Mouse (Mus musculus) gastrocnemius, adult 8-10 months (tissue): ENCODE measurements at regions not wholly inside any gene's neighbourhood (a gene's known extent, or its start where the extent isn't known, plus 50 kb on each side); places are given as distances from the start of the nearest gene placed in this dataset.
"Not testable (repeated sequence)": the region's sequence is repeated elsewhere in the genome, so short reads cannot be mapped to it uniquely, and the experiment has no call there.

ENCODE experiments used
- DNase-seq, 2 experiments: peaks; one replicate each; pipeline ENCODE4 v3.0.0; 2022; ENCODE audit warnings: low spot score in 2 of 2

DNA sequence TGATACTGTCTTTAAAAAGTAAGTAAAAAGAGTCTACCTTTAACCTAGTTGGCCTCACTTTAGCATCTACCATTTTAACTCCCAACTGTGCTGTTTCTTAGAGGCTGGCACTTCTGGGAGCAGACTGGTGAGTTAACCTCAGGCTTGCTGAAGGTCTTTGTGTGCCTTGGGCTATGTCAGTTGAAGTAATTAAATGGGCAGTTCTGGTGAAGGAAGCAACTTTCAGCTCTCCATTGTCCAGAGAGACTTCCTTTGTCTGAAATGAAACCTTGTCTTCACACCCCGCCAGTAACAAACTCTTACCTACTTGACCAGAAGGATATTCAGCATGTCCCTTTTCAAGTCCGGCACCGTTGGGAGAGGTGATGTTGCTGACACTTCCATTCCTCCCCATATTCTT, 55.5 kb downstream of the Zfp281 start:
- DNase-seq, result no peak

DNA sequence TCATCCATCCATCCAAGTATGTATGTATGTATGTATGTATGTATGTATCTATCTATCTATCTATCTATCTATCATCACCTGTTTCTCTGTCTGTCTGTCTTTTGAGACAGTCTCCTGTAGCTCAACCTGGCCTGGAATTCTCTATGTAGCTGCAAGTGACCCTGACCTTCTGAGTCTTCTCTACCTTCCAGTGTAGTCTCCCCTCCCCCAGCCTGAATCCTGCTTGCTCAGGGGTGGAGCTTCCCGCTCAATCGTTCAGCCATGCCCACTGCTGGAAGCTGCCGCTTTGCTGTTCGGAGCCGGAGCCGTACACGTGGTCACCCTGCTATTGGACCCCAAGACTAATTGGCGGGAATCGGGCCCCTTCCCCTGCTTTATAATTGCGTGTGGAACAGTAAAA, 57.6 kb downstream of the Zfp281 start:
- not testable (repeated sequence) for DNase-seq

DNA sequence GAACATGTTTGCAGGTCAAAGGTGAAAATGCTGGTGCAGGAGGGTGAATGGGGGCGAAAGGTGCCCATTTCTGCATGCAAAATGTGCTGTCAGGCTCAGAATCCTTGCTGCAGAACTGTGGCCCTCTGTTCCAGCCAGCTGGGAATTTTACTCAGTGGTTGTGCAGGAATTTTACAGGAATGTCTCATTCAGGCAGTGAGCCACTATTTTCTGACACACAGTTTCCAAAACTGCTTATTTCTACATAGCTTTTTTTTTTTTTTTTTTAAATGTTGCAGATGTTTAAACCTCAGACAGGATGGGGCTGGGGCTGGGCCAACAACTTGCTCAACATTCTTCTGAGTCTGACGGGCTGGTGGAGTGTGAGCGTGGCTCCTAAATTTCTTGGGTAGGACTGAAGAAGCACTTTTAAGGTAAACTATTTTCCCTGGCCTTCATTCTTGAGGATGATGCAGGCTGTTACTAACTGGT, 58.4 kb downstream of the Zfp281 start:
- peak; percentile 70 to 79 for DNase-seq

DNA sequence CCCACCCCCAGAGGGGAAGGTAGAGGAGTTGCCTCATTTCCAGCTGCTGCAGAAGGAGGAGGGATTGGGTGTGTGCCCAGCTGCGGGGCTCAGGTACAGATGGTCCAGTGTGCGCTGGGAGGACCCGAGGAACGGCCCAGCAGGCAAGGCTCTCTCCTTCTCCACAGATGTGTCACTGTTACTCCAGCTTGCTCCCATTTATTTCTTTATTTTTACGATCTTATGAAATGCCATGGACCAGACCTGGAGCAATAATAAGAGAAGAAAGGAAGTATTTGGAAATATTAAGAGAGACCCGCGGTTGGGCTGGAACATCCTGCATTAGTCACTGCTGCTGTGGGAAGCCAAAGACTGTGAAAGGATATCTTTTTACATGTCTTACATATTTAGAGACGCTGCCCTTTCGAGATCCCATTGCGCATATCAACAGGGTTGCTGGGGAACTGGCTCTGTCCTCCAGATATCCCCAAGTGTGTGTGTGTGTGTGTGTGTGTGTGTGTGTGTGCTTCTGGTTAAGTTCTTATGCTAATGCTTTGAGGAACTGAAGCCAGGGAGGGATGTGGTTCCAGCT, 58.9 kb downstream of the Zfp281 start:
- peak; percentile 49 to 72 for DNase-seq

DNA sequence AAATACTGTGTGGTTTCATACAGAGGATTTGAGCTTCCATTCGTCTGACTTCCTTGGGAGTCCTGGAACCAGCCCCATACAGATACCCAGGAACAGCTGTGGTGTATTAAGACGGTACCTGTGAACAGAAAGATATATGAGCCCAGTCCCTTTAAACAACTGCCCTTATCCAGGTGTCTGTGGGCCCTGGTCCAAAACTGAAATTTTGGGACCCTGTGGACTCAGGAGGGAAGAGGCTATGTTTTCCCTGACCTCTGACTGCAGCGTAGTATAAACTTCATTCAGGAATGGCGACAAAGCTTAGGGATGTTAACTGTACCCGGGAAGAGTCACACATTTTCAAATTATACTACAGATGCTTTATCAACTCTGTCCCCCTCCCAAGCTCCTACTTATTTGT, 59.8 kb downstream of the Zfp281 start:
- DNase-seq, result no peak

DNA sequence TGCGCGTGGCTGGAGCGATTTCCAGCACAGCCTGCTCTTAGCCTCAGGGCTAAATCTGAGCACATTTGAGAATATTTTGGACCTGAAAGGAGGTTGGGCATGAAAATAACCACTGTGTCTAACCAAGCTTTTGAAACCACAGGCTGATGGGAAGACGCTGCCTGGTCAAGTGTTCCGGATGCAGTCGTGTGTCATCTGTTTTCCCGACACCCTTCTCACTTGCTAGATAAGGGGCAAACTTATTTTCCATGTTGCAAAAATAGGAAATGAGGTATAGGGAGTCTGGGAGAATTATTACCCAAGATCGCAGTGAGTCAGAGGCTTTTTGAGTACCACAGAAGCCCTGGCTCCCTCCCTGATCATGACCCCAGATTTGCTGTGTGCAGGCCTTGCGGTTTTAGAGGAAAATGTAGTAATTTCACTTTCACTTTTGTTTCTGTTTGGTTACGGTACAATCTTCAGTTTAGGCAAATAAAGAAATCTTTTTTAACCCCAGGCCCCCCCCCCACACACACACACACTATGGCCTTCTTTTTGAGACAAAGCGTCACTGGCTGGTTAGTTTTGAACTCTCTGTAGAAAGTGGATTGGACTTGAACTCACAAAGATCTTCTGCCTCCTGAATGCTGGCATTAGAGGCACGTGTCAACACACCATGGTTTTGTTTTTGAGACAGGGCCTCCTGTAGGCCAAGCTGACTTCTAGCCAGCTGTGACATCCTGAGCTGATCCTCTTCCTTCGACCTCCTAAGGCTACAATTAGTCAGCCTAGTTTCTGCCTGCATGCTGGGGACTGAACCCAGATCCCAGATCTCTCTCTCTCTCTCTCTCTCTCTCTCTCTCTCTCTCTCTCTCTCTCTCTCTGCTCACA, 60.7 kb downstream of the Zfp281 start:
- no peak for DNase-seq

DNA sequence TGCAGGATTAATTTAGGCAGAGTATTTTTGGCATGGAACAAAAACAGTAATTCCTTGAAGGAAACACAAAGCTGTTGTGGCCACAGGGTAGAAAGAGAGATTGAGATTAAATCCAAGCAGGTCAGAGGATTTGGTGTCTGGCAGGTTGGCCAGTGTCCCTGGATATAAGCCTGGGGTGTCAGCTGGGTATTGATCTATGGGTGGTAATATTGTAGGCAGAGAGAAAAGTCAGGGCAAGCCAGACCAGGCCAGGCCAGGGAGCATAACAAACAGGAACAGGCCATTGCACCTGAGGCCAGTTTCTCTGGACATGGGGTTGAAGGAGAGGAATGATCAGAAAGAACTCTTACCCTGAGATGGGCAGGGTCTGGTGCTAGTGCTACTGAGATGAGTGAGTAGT, 61.8 kb downstream of the Zfp281 start:
- DNase-seq, result no peak

DNA sequence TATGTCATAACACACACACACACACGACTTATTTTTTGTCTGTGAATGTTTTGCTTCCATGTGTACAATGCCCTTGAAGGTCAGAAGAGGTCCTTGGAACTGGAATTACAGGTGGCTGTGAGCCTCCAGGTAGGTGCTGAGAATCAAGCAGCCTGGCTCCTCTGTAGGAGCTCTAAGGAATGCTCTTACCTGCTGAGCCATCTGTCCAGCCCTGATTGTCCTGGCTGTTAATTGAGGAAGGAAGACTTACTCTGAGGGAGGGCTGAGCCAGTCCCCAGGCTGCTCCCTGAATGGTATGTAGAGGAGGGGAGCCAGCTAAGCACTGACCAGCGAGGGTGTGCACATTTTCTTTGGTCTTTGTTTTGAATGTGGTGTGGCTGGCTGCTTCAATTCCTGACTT, 65.4 kb downstream of the Zfp281 start:
- no peak for DNase-seq

DNA sequence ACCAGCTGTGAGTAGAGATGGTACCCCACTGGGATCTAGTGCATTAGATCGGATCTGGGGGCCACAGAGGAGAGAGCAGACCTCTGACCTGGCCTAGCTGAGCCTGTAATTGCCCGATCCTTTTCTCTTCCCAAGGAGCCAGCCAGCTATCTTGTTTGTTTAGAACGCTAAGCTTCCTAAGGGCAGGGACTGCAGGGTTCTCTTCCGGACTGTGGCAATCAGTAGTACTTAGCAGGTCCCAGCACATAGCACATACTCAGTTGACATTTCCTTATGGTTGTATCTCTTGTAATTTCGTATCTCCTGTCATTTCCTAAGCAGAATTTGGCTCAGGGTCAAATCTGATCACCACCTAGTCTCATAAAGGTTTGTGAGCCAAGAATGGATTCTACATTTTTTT, 68.7 kb downstream of the Zfp281 start:
- DNase-seq, result no peak

DNA sequence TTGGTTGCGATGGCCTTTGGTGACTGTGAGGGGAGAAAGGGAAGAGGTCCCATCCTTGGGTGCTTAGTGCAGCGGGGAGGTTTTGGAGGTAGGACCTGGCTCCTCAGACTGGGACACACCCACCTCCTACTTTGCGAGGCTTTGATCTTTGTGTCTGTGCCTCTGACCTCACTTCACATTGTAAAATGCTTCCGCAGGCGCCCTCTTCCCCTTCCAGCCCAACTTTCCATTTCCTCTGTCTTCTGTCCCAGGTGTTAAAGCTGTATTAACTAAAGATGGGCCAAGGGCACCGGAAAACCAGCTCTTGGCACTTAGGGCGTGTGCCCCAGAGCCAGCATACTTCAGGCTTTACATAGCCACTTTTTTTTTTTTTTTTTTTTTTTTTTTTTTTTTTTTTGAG, 70.3 kb downstream of the Zfp281 start:
- DNase-seq, result no peak

DNA sequence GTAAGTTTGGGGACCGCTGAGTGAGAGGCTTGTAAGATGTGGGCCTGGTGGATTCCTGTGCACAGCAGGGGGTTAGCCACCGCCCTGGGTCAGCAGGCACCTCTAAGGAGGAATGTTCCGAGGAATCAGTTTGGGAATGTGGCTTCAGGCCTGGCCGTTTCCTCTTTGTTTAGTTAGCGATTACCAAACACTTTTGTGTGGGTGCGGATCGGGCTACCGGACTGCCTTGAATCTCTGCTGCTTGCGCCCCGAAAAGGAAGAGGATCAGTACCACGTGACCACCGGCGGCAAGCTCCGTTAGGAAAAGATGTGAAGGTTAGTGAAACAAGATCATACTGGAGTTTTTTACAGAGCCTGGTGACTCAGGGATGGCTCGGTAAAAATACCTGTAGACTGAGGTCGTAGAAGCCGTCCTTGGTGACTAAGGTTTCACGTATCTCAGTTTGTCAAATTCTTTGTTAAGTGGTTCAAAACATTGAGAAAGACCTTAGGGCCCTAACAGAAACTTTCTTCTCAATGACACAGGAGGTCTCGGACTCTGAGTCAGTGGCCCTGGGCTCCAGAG, 71.5 kb downstream of the Zfp281 start:
- no peak for DNase-seq

DNA sequence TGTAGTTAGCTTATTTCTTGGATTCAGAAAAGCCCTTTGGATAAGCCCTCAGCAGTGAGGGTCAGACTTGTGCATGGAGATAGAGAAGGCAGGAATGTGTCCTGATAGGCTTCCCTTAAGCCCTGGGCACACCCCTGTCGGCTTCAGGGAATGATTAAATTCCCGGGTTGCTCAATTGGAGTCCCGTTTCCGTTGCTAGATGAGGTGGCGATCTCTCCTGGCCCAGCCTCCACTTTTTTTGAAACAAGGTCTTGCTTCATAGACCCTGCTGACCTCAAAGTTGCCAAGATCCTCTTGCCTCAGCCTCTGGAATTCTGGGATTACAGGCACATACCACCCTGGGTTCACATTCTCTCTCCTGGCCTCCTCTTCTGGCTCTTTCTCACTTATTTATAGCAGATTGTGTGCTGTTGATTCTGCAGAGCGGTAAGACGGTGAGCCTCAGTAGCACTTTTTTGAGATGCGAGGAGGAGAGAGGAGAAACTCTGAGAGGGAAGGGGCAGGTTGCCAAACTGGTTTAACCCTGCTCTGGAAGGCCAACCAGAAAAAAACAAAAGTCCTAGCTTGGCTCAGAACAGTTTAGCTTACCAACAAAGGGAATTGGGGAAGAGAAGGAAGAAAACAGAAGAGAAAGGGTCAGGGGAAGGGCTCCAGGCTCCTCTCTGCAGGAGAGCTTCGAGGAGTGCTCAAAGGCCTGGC, 73.9 kb downstream of the Zfp281 start:
- peak; percentile 10 to 45 for DNase-seq

DNA sequence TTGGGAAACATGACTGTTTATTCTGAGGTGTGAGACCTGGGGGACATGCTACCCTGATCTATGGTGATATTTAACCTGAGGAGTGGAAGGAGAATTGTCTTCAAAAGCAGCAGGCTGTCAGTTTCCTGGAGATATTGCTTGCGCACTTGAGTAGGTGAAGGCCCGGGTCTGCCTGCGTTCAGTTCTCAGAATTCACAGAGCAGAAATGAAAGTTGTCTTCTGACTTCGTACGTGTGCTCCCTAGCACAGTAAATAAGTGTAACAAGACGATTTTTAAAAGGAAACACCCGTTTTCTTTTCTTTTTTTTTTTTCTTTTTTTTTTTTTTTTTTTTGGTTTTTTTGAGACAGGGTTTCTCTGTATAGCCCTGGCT, 74.4 kb downstream of the Zfp281 start:
- no peak for DNase-seq

DNA sequence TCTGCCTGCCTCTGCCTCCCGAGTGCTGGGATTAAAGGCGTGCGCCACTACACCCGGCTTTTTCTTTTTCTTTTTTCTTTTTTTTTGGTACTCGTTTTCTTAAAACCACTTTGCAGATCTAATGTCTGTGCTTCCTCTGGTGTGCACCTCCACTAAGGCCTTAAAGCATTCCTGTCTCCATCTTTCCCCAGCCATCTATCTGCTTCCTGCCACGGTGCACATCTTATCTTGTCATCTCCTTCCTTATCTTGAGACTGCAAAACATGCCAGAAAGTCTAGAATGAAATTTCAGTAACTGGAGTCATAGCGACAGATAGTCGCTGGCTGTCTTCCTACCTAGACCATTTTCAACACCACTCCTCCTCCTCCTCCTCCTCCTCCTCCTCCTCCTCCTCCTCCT, 74.9 kb downstream of the Zfp281 start:
- no peak for DNase-seq

DNA sequence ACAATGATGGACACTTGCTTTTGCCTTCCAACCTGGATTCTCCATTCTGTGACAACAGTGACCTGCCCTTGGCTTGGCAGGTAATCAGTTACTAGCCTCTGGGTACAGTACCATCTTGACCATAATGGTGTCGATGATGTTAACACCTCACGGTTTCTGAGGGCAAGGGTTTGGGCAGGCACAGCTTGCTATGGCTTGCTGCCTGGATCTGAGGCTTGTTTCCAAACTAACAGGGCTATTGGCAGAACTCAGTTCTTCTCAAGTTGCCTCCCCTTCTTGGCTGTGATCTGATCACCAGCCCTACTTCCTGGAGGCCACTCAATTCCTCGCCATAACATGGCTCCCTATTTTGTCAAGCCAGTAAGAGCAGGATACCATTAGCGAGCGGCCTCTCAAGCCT, 79.4 kb downstream of the Zfp281 start:
- DNase-seq, result peak; percentile 50 to 65

DNA sequence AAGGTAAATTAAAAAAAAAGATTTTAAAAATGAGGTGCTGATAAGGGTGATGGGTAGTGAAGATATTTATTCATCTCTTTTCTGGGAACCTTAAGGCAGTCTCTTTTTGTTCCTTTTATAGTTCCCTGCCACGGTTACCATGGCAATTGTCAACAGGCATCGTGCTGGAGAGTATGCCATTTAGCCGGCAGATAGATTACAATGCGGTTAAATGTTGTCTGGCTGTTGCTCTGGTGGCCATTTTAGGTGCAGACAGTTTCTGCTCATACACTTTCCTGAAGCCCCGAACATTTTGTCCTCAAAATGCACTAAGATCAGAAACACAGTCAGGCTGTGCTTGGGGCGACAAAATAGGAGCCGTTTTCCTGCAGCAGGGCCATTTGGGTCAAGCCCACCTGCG, 81.8 kb downstream of the Zfp281 start:
- DNase-seq, result no peak

DNA sequence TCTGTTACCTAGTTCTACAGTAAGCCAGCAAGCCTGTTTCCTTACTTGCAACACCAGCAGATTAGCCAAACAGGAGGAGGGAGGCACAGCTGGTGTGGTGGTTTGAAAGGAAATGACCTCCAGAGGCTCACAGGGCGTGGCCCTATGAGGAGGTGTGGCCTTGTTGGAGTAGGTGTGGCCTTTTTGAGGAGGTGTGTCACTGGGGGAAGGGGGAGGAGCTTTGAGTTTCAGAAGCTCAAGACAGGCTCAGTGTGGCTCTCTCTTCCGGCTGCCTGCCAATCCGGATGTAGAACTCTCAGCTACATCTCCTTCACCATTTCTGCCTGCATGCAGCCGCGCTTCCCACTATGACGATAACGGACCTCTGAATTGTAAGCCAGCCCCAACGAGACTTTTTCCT, 82.7 kb downstream of the Zfp281 start:
- DNase-seq, result no peak

DNA sequence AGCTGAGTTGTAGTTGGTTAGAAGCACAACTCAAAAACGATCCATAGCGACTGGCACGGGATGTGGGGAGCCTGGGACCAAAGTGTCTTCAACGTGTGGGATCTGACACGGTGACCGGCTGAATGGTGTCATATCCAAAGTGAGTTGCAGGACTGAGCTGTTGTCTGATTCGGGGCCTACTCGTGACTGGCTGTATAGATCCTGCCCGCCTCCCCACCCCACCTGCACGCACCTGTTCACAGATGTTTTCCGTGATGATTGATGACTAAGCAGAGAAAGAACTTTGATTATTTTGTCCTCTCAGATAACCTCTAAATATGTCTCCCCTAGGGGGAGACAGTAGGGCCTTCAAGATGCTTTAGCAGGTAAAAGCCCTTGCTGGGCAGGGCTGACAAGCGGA, 83.2 kb downstream of the Zfp281 start:
- no peak for DNase-seq

DNA sequence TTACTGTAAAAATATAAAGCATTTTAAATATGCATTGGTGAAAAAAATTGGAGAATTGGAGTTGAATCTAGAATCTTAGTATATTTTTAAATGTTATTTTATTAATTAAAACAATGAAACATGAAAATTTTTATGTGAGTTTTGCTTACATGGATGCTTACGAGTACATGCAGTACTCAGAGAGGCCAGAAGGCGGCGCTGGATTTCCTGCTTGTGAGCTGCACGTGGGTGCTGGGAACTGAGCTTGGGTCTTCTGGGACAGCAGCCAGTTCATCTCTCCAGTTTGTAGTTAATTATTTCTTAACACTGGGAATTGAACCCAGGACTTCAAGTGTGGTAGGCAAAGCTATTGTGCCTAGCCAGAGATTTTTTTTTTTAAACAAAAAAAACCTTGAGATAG, 85.5 kb downstream of the Zfp281 start:
- DNase-seq, result no peak

DNA sequence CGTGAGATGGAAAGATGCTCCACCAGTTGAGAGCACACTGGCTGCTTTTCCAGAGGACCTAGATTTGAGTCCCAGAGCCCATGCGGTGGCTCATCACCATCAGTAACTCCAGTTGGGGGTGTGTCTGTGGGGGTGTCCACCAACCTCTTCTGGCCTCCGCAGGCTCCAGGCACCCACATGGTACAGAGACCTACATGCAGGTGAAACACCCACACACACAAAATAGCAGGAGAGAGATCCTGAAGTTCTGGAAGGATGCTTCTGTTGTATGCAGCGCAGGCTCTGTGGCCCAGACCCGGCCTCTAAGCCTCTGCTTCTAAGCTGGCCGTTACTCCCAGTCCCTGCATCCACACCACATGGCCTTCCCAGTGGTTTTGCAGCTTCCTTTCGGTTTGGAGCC, 86.5 kb downstream of the Zfp281 start:
- DNase-seq, result no peak

DNA sequence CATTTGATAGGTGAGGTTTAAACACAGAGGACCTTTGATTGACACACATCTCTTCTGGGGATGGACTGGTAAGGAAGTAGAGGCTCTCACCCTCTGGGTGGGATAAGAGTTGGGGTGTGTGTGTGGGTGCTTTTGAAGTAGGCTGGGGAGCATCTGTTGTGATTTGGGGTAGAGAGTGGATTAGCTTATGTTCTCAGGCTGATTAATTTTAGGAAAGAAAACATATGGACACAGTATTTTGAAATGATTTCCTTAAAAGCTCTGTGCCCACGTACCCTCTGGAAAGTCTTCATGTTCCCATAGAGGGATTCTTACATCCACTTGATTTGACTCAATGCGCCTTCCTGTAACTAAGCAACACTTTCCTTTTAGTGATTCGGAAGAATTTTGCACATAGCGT, 89.4 kb downstream of the Zfp281 start:
- DNase-seq, result no peak

DNA sequence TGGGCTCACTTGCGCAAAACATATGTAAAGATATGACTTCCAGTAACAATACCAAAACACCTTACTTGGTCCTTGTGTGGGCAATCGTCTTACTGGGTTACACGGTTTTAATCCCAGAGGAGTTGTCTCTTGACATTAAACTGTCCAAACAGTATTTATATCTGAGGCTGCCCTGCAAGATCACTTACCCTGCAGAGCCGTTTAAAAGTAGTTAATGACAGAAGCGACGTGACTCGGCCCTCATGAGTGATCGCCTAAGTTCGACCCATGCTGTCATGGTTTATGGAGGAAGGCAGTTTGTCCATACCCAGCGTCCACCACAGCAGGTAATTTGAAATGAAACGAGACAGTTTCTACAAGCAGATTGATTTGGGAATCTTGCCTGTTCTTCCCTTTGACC, 90.3 kb downstream of the Zfp281 start:
- DNase-seq, result no peak
